Mouse (Mus musculus): ENCODE results near the gene Mapk12.

DNA sequence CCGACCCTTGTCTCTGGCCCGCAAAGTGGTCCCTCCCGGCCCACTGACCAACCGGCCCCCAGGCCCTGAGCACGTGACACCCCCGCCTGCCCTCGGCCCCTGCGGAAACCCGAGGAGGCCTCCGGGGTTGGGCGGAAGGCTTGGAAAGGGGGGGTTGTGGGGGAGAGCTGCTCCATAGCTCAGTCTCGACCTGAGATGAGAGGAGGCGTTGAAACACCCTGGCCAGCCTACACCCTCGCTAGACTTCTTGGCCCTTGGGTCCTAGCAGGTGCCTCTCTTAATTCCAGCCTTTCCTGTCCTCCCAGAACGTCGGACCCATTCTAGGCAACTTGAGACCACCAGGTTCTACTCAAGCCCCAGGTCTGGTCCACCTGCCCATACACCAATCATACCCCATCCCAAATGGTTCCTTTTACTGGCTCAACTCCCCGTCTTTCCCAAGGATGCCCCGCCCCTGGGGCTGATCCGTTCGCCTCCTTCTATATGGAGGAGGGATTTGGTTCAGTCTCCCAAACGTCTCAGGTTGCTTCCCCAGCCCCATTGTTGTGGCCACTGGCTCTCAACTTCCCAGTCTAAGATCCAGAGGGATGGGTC is at the start of gene Mapk12:
- TF ChIP-seq HCFC1 (IDR thresholded peaks at IDR 0.05; ENCODE audit: borderline replicate concordance, insufficient read depth, low read length) (no peak), CHD2 (IDR thresholded peaks at IDR 0.05; ENCODE audit: low read depth, low read length) (no peak)
